Mouse (Mus musculus): ENCODE results near the gene Cadps.

Cadps gene

GRCm38 (mm10) chr14:12504191-12504947 lies 318.5 kb downstream of the Cadps start:
- DNase-seq (ENCODE audit: low spot score), result no peak

- DNase-seq (ENCODE audit: low spot score), result no peak
These were observed 360.7 kb downstream of the Cadps start for GRCm38 (mm10) chr14:12462206-12462605.

- DNase-seq (ENCODE audit: low spot score), result no peak
These were observed 363.2 kb downstream of the Cadps start for GRCm38 (mm10) chr14:12459700-12460099.

GRCm38 (mm10) chr14:12455064-12455591 lies 367.8 kb downstream of the Cadps start:
- DNase-seq (ENCODE audit: low spot score), result no peak

- no peak for DNase-seq (ENCODE audit: low spot score)
These were observed 372.1 kb downstream of the Cadps start for GRCm38 (mm10) chr14:12450807-12451206.

- no peak for DNase-seq (ENCODE audit: low spot score)
These were observed 374.0 kb downstream of the Cadps start for GRCm38 (mm10) chr14:12448883-12449282.

GRCm38 (mm10) chr14:12441019-12441418 lies 381.9 kb downstream of the Cadps start:
- no peak for DNase-seq (ENCODE audit: low spot score)

- DNase-seq (ENCODE audit: low spot score), result no peak
These were observed 384.9 kb downstream of the Cadps start for GRCm38 (mm10) chr14:12437976-12438375.

GRCm38 (mm10) chr14:12437422-12437821 lies 385.5 kb downstream of the Cadps start:
- no peak for DNase-seq (ENCODE audit: low spot score)

GRCm38 (mm10) chr14:12436903-12437368 lies 385.9 kb downstream of the Cadps start:
- DNase-seq (ENCODE audit: low spot score), result no peak

- DNase-seq (ENCODE audit: low spot score), result no peak
These were observed 394.7 kb downstream of the Cadps start for GRCm38 (mm10) chr14:12428021-12428654.

GRCm38 (mm10) chr14:12425311-12425710 lies 397.6 kb downstream of the Cadps start:
- no peak for DNase-seq (ENCODE audit: low spot score)

GRCm38 (mm10) chr14:12410276-12410675 lies 412.6 kb downstream of the Cadps start:
- no peak for DNase-seq (ENCODE audit: low spot score)

GRCm38 (mm10) chr14:12409811-12410210 lies 413.1 kb downstream of the Cadps start:
- DNase-seq (ENCODE audit: low spot score), result no peak

GRCm38 (mm10) chr14:12406588-12406987 lies 416.3 kb downstream of the Cadps start:
- DNase-seq (ENCODE audit: low spot score), result no peak

- DNase-seq (ENCODE audit: low spot score), result no peak
These were observed 417.7 kb downstream of the Cadps start for GRCm38 (mm10) chr14:12405201-12405600.

- no peak for DNase-seq (ENCODE audit: low spot score)
These were observed 418.2 kb downstream of the Cadps start for GRCm38 (mm10) chr14:12404724-12405123.

- DNase-seq (ENCODE audit: low spot score), result no peak
These were observed 418.8 kb downstream of the Cadps start for GRCm38 (mm10) chr14:12404052-12404451.

GRCm38 (mm10) chr14:12400116-12400515 lies 422.8 kb downstream of the Cadps start:
- DNase-seq (ENCODE audit: low spot score), result no peak

- no peak for DNase-seq (ENCODE audit: low spot score)
These were observed 425.3 kb downstream of the Cadps start for GRCm38 (mm10) chr14:12397561-12397960.

- DNase-seq (ENCODE audit: low spot score), result no peak
These were observed 428.6 kb downstream of the Cadps start for GRCm38 (mm10) chr14:12394318-12394717.

- DNase-seq (ENCODE audit: low spot score), result no peak
These were observed 429.5 kb downstream of the Cadps start for GRCm38 (mm10) chr14:12393271-12393861.

GRCm38 (mm10) chr14:12391167-12391566 lies 431.7 kb downstream of the Cadps start:
- no peak for DNase-seq (ENCODE audit: low spot score)
